Mouse (Mus musculus) brain, embryonic 14.5 days (tissue): ENCODE results near the gene Tbx1. TPM values are rescaled to one million over a fixed set of nuclear protein-coding genes. Genes with fewer than 3 reads are reported as not detected.

Experiments used
- DNase-seq: peaks from one replicate; pipeline ENCODE4 v3.0.0-alpha.2; 2011; ENCODE audit warnings: low read depth
- CTCF ChIP-seq: fragments of 200-500 bp; IDR thresholded peaks from 2 replicates; pipeline ENCODE4 v1.5.1; 2012; ENCODE audit warnings: inconsistent platforms, mild to moderate bottlenecking, moderate library complexity, borderline replicate concordance; ENCODE audit not compliant: insufficient read depth, insufficient read length; ENCODE audit errors: extremely low read depth
- POLR2A ChIP-seq: fragments of 200-500 bp; IDR thresholded peaks from 2 replicates; pipeline ENCODE4 v1.6.1; 2012; ENCODE audit warnings: mild to moderate bottlenecking, inconsistent platforms, borderline replicate concordance; ENCODE audit not compliant: poor library complexity, insufficient read depth, insufficient read length, severe bottlenecking; ENCODE audit errors: extremely low read depth
- polyA plus RNA-seq: library from polyadenylated mRNA; depleted of rRNA; stranded (reverse); fragments of >200 nt; gene quantifications from 2 replicates; pipeline ENCODE4 v1.2.3, GENCODE M21; 2012

The Tbx1 gene
- polyA plus RNA-seq, 1 experiment: 1.9 TPM

DNA sequence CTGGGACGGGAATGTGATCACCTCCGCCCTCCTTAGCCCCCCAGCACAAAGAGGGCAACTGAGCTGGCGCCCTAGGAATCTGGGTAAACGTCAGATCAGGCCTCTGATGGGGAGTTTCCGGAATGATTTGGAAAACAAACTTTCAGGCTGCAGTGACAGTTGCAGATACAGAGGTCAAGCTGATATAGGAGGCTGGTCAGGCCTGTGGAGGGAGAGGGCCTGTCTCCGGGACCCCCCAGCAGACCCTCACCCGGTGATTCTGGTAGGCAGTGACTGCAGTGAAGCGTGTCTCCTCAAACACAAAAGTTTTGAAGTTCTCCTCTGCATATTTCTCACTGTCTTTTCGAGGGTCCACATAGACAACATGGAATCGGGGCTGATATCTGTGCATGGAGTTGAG lies 7.3 kb downstream of the Tbx1 start:
- TF ChIP-seq POLR2A: no peak
- TF ChIP-seq CTCF: no peak
- DNase-seq: no peak

DNA sequence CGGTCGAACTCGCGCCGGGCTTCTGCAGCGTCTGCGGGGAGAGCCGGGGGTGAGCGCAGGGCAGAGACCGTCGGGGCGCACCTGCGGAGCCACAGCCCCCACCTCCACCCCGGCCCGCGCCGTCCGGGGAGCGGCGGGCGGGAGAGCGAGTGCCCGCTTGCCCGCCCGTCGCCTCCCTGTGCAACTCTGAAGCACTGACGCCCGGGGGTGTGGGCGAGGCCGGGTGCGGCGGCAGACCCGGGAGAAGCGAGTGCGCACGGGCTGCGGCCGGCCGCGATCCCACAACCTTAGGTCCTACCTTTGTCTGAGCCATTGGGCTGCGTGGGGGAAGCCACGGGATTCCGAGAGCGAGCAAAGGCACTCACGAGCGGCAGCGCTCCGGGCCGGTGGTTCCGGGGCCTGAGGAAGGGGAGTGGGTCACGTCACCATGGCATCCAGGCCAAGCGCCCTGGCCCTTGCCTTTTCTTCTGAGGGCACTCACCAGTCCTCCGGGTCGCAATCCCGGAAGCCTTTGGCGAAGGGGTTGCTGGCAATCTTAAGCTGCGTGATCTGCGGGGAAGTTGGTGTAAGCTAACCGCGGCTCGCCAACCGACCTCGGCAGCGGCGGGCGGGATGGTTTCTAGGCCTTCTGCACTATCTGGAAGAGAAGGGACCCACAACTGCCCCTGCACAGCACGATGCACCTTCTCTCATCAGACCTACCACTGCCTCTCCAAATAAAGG lies 7.9 kb downstream of the Tbx1 start:
- no peak for DNase-seq
- TF ChIP-seq POLR2A (no peak), CTCF (no peak)

DNA sequence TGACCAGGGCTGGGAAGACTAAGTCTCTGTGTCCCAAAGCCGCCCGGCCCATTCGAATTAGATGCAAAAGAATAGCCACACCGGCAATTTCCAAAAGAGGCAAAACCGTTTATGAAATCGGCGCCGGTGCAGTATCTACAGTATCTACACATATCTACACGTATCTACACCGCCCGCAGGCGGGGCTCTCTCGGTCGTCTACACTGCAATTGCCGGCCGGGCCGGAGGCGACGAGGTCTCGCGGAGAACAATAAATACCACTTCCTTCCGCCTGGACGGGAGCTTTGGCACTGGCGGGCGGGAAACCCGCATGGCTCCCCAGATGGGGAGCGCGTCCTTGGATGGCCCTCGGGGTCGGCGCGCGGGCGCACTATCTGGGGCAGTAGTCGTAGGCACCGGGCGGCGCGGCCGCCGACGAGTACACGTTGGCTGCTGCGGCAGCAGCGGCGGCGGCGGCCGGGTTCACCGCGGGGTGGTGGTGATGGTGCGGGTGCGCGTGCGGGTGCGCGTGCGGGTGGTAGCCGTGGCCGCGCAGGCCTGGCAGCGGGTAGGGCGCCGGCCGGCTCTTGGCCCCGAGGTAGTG lies 8.8 kb downstream of the Tbx1 start:
- TF ChIP-seq CTCF (no peak), POLR2A (no peak)
- no peak for DNase-seq

DNA sequence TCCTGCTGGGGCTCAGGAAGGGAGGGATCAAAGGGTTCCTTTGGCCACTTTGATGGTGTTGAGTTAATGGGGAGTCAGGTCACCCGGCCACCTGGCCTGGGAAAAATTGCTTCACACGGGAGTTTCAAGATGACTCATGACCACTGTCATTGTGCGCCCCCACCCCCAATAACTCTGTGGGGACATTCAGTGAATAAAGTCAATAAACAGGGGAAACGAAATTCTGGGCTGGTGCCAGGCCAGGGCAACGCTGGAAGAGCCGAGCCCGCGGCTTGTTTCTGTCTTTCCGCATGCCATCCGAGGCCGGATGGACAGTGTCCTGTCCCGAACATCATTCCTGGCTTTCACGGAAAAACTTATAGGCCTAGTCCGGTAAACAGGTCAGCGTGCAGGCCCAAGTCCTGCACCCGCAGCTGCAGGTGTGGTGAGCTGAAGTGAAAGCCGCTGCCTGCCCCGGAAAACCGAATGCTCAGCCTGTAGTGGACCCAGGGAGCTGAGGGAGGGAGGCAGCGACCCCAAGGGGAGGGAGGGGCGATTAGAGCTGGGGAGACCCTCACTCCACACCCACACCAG lies 9.3 kb downstream of the Tbx1 start:
- TF ChIP-seq CTCF (no peak), POLR2A (no peak)

DNA sequence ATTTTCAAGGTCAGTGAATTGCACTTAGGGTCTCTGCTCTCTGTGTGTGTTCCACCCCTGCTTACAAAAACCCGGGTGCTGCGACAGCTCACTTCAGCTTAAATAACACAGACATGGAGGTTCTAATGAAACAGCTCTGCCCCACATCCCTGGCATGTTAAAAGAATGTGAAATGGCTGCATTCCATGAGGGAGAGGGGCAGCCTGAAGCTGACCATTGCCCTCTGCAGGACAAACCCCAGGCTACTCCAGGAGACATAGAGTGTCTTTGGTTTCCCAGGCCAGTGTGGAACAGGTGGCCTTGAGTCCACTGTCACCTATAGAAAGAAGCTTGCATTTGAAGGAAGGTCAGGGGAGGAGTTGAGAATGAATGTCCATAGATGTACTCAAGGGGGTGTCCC lies 10.1 kb downstream of the Tbx1 start:
- DNase-seq: no peak
- TF ChIP-seq POLR2A (no peak), CTCF (no peak)

More for the DNA sequence above, 9.3 kb downstream of the Tbx1 start:
- DNase-seq: no peak

DNA sequence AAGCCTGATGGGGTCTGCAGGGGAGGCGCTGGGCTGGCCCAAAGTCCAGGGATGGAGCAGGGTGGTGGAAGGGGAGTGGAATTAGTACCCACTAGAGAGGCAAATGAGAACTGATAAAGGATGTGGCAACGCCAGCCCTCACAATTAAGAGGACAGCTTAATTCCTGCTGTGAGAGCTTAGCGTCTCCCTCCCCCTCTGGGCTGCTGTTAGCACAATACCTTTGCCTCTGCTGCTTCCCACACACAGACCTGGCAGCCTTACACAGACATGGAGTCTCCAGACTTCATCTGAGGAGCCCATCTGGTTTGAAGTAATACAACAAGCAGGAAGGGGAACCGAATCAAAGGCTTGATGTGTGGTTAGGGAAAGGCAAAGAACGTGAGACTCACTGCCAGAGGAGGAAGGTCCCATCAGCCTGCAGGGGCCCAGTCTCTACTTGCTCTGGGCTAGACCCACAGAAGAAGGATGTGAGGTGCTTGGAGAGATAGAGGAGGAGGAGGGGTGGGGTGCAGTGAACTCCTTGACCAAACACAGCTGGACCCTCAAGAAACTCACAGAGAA lies 12.8 kb downstream of the Tbx1 start:
- no peak for TF ChIP-seq POLR2A
- no peak for TF ChIP-seq CTCF
- no peak for DNase-seq

DNA sequence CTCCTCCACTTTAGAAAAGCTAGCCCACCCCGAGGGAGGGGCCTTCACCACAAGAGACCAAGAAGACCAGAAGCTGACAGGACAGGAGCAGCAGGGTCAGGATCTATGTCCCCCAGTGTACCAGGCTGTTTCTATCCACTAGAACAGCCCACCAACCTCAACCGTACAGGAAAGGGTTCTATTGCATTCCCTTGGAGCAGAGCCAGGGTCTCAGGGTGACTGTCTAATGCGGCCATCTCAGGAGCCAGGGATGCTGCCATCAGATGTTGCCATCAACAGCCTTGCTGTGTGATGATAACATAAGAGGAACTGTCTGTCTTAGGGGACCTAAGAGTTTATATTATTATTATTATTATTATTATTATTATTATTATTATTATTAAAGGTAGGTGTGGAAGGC lies 13.4 kb downstream of the Tbx1 start:
- DNase-seq: no peak
- TF ChIP-seq CTCF (no peak), POLR2A (no peak)

DNA sequence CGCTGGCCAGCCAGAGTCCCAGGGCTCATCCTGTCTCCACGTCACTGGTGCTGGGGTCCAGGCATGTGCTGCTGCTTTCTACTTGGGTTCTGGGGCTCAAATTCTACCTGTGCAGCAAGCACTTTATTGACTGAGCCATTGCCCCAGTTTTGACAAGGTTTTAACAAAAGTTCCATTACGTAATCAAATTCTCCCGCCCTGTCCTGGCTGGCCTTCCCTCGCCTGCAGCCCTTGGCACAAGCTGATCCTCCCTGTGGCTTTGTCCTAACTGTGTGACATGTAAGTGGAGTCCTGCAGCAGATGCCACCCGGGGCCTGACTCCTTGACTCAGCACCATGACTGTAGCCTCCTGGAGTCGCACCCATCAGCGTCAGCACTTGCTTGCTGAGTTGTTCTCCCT lies 16.3 kb downstream of the Tbx1 start:
- no peak for TF ChIP-seq POLR2A
- TF ChIP-seq CTCF: no peak
- DNase-seq: no peak

DNA sequence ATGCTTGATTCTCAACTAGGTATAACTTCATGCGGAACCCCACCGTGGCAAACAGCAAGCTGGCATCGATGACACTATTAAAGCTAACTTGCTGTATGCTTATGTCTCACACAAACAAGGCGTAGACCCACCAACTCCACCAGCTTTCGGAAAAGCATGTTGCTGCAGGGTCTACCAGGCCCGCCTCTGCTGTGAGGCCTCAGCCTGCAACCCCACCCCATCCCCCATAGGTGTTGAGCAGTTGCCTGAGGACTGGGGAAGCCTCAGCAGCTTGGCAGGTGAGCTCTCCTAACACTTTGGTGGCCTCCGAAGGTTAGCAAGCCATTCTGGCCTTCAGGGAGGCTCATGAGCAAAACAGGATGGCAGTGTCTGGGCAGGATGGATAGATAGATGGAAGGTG lies 21.9 kb downstream of the Tbx1 start:
- TF ChIP-seq POLR2A: no peak
- no peak for TF ChIP-seq CTCF
- no peak for DNase-seq

DNA sequence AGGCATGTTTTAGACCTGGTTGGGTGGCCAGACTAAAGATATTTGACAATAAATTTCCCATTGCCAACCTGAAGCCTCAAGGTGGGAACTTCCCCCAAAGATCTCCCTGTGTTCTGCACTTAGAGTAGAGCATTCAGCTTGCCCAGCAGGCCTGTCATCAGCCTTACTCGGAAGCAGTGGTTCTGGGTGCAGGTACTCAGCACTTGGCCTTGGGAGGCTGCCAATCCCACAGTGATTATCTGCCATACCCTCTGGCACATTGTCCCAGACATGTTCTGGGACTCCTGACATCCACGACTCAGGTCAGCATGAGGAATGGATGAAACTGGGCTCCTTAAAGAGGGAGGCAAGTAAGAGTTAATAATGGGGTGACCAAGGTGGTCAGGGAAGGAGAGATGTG lies 26.0 kb downstream of the Tbx1 start:
- TF ChIP-seq POLR2A (no peak), CTCF (no peak)
- DNase-seq: no peak

DNA sequence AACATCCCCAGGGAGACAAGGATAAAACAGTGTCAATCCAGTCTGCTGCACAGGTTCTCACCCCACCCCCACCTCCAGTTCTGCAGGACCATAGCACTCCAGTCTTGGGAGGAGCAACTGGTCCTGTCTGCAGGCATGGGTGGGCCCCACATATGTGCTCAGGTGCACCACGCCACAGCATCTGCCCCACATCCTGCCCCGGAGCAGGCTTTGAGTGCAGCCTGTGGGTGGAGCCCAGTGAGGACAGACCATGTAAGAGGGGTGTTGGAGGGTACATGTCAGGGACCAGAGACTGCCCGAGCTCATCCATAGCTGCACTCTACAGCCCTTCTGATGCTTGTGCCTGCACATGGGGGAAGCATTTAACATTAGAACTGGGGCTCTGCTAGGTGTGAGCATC lies 34.0 kb downstream of the Tbx1 start:
- DNase-seq: no peak
- TF ChIP-seq POLR2A (no peak), CTCF (no peak)

DNA sequence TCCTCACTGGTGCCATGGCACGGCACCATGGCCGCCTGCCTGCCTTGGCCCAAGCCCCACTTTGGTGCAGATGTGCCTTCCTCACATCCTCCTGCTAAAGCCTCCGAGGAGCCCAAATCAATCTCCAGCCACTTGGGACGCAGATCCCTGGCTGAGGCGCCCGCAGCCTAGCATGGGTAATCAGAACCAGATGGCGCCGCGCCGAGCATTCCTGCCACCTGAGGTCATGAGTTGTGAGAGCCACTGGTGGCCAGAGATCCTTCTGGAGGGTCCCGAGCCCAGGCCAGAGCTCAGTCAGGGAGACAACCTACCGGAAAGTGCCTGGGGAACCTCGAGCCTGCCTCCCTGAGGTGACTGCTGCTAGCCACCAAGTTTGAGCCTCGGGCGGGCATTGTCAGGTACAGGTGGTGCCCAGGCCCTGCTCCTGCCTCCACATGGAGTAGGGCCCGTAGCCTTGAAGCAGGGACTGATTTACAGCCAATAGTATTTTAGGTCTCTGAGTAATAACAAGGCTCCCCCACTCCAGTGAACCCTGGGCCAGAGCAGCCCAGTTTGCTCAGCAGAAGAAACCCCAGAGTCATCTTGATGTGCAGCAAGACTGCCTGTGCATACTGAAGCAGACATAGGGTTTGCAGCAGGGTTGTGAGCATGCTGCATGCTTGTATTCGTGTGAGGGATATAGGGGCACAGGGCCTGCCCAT lies 35.1 kb downstream of the Tbx1 start:
- TF ChIP-seq CTCF: no peak
- no peak for TF ChIP-seq POLR2A
- no peak for DNase-seq

DNA sequence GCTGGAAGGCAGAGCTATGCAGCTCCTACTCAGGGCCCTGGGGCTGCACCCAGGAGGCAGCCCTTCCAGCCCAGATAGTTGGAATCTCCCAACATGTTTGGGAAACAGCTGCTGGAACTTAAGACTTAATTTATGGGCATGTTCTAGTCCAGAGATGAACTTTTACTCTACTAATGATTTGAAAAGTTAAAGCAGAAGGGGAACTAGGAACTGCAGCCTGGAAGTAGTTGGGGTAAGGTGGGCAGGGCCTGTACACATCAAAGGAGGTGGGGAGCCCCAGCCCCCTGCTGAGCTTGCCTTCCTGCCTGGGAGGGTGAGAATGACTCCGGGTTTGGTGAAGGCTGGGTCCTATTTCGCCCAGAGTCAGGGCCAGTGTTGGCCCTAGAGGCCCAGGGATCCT lies 35.8 kb downstream of the Tbx1 start:
- DNase-seq: no peak
- TF ChIP-seq POLR2A (no peak), CTCF (no peak)
